Mouse (Mus musculus): ENCODE data around the gene Vps54. TPM values are rescaled to one million over a fixed set of nuclear protein-coding genes. Genes with fewer than 3 reads are reported as not detected.
"Not testable (repeated sequence)": the region's sequence is repeated elsewhere in the genome, so short reads cannot be mapped to it uniquely, and the experiment has no call there.

Vps54 gene
- polyA plus RNA-seq, 3 experiments from 2014 or later = 79.9 to 99.7 (median 94.7) TPM

DNA sequence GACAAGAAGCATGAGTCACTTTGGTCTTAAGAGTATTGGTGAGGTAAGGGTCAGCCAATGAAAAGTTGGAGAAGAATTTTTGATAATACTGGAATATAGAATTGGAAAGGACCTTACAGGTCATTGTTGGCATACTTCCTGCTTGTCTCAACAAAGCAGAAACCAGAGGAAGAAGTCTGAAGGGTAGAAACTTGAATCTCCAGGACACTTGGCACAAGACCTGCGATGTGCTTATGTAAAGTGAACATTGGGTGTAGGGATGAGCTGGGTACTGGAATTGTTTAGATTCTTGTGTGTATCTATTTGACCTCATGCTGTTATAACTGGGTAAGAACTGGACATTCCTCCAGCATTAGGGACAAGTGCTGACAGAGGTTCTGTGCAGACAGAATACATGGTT is 2.3 kb downstream of the Vps54 start:
- ATAC-seq = no peak

GRCm38 (mm10) chr11:21247203-21247865 is 8.3 kb downstream of the Vps54 start:
- ATAC-seq = peak; percentile 16

GRCm38 (mm10) chr11:21247940-21248339 is 8.9 kb downstream of the Vps54 start:
- peak; percentile 16 for ATAC-seq

DNA sequence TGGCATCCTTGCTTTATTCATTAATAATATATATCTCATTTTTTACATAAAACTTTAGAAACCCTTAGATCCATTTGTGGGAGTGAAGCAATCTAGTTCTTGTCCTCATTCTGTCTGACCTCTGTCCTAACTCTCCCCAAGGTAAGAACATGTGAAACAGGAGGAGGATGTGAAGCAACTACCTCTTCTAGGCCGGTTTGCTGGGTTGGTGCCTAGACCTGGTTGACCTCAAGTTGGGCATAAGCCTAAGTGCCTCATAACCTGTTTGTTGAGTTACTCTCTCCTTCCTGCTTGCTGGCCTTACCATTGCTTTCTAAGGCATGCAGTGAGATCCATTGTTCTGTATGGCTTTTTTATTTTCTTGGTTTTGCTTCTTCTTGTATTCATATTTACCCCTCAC is 11.3 kb downstream of the Vps54 start:
- no peak for ATAC-seq

DNA sequence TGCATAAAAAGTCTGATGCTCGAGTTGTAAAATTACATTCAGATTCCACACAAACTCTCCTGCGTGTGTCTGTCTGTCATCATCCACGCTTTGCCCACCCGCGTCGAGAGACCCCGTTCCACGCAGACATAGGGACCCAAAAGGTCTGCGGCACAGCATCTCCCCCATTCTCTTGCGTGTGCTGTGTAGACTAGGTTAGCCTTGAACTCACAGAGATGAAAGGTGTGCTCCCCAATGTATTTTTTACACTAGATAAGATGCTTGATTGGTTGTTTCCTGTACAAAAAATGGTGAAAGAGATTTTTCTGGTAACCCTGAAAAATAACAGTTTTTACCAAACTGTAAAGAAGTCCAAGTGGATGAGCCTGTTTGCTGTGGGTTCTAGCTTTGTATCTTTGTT is 19.5 kb downstream of the Vps54 start:
- ATAC-seq = not testable (repeated sequence)

- peak; percentile 61 for ATAC-seq
Observed at GRCm38 (mm10) chr11:21265423-21265822, 26.3 kb downstream of the Vps54 start.

DNA sequence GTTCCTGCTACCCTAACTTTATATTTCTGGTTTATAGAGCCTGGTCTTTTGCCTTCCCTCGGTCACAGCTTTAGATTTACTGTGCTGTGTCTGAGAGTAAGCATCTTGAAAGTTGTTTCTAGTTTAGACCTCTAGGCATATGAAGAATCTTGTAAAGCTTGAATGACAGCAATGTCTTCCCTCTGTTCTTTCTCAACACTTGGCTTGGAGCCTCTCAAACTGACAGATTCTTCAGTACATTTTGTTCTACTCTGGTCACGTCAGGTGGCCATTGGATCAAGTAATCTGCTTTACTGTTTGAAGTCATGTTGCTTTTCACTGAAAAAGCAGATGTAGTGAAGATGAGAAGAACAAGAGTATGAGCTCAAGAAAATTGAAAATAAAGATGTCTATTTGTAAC is 37.1 kb downstream of the Vps54 start:
- ATAC-seq = no peak

DNA sequence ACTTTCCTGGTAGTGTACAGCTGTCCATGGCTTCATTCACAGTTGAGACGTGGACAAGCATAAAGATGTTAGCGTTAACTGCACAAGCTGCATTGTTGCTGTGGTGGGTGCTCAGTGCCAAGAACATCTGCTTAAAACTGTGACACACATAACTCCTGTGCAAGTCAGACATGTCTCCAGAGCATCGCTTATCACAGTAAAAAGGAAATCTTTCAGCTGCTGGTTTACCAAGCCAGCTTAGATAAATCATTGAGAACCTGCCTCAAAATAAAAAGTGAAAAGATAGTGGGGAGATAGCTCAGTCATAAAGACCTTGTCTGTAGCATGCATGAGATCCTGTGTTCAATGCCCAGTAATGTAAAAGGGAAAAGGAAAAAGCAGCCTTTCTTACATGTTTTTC is 47.3 kb downstream of the Vps54 start:
- no peak for ATAC-seq

GRCm38 (mm10) chr11:21288153-21288552 is 49.1 kb downstream of the Vps54 start:
- ATAC-seq = not testable (repeated sequence)

DNA sequence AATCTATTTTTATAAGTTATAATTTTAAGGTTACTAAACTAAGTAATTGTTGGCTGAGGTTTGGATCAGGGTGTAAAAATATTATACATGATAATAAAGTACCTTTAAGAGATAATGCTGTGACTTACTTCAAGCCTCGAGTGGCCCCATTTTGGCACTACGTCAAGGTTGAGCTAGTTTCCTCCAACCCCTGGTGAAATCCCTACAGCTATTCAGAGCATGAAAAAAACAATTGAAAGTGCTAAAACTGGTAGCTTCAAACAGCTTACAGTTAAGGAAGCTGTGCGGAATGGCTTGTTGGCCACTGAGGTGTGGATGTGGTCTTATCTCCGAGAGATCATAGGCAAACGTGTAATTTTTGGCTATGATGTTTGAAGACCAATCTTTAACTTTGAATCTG is 56.4 kb downstream of the Vps54 start:
- no peak for ATAC-seq

GRCm38 (mm10) chr11:21303619-21304018 is 64.5 kb downstream of the Vps54 start:
- peak; percentile 64 for ATAC-seq

DNA sequence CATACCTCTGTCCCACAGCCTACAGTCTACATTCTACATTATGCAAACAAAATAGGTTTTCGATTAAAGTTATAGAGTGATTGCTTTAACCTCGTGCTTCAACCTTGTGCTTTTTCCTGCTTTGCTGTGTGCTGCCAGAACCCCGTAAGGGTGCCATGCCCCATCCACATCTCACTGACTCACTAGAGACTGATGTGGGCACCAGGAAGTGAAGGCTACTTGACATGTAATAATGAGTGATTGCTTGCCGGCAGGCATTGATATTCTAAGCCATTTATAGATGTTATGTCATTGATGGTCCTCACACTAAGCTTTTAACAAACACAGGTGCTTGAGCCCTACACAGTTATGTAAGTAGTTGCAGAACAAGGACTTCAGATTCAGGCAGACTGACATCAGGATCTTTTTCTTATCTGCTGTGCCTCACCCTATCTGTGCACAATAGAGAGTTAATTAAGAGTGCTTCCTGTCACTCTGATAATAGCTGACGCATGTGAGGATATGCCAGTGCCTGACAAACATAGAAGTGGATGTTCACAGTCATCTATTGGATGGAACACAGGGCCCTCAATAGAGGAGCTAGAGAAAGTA is 68.1 kb downstream of the Vps54 start:
- no peak for ATAC-seq

- no peak for ATAC-seq
Observed at GRCm38 (mm10) chr11:21308119-21308518, 69.0 kb downstream of the Vps54 start.

DNA sequence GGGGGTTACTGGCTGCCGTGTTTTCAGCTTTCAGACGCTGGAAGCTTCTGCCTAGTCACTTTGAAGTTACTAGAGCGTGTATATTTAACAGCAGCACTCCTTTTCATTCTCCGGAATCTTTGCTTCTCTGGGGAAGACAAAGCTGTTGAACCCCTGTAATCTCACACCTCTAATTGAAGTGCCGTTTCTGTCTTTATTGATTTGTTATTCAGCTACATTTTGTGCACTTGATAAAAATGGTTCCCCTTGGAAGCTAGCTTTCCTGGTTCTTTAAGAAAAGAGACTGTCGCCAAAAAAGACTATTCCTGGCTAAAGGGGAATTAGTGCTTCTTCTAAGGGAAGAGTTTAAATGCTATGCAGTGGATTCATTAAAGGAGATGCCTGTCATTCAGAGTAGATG is 70.4 kb downstream of the Vps54 start:
- ATAC-seq = no peak

DNA sequence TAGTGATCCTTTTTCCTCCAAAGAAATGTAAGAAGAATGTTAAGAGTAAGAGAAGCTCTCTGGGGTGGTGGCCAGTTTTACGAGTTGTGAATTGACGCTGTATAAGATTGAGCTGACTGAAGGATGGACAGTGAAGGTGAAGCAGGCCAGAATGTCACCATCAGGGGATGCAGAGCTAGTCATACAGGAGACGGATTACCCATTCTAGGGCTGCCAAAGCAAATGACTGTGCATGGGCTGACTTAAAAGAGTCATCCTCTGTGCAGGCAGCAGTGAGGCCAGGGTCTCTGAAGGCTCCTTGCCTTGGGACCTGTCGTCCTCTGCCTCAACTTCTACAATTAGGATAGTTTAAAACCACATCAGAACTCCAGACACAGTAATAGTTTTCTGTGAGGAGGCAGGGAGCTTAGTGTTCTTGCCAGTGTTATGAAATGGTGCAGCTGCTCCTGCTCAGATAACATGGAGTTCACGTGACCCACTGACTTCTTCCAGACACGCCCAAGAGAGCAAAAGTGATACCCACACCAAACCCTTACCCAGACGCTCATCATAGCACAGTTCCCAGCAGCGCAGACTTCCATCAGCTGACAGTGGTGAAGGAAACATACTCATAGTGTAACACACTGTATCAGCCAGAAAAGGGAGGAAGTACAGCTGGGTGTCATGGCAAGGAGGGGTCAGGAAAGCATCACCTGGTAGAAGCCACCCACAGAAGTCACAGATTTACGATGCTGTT is 75.0 kb downstream of the Vps54 start:
- ATAC-seq = peak; percentile 83

DNA sequence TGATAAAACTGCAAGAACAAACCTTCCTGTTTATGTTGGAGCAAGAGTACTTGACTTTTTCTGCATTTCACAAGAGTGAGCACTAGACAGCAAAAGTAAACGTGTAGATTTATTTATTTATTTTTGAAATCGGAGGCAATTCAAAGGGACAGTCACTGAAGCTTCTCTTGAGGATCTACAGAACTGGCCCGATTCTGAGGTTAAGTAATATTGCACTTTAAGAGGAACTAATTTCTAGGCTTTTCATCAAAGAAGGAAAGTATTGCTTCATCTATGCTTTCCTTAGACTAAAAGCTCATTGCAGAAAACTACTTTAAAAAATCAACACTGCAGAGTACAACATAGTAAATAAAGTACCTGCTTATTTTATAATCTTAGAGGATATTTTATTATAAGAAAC is 82.5 kb downstream of the Vps54 start:
- no peak for ATAC-seq

DNA sequence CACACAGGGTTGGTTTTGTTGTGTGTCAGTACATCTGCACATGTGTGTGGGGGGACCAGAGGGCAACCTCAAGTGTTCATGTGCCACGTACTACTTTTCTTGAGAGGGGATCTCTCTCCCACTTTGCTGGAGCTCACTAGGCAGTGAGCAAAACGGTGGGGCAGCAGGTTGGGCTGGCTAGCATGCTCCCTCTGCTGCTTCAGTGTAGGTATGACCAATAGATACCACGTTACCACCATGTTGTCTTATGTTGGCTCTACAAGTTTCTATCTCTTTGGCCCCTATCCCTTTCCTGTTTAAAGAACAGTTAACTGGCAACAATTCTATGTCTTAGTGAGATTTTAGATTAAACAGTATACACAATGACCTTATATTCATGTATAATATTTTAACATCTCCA is 83.3 kb downstream of the Vps54 start:
- no peak for ATAC-seq

DNA sequence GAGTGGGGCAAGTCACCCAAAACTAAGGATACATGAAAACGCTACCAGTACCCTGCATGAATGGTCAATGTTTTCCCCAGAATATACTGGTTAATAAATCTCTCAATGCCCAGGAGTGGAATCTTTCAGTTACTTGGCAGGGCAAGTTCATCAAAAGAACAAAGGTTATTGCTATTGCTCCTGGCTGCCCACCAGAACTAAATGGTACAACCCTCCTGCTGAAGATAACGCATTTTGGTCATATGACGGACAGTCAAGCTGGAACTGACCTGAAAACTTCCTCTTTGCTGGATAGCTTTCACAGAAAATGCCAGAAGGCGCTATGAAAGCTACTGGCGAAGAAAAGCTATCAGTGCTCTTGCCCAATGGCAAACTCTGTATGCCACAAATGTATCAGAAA is 86.7 kb downstream of the Vps54 start:
- no peak for ATAC-seq

DNA sequence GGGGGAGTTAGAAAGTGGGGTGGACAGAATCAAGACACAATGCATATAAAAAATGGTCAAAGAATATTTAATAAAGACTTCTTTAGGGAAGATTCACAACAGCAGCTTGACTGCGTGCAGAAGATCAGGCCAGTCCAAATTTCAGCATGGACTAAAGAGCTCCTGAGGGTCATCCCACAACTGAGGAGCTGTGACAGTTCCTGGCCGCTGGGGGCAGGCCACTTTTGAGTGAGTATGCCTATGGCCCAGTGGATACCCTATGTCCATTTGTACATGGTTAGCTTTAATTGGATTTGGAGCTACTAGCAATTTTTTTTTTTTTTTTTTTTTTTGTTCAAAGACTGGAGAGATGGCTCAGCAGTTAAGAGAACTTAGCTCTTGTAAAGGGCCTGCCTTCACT is 87.7 kb downstream of the Vps54 start:
- no peak for ATAC-seq

GRCm38 (mm10) chr11:21327486-21327885 is 88.4 kb downstream of the Vps54 start:
- no peak for ATAC-seq

- no peak for ATAC-seq
Observed at GRCm38 (mm10) chr11:21328141-21328540, 89.1 kb downstream of the Vps54 start.

GRCm38 (mm10) chr11:21332639-21333295 is 93.7 kb downstream of the Vps54 start:
- ATAC-seq = peak; percentile 93

DNA sequence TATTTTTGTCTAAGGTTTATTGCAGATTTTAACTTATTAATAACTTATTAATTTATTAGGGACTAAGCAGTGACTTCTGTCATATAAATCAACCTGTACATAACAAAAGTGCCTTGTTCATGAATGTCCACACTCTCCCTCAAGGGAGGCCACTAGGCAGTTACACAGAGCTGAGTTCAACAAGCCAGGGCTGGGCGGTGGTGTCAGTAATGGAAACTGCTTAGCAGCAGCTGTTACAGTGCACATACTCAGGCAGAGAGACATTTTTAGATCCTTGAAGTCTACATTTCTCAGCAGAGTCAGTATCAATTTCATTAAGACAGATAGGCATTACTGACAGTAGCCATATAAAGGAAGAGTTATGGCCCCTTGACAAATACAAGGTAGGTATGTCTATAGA is 98.8 kb downstream of the Vps54 start:
- no peak for ATAC-seq

DNA sequence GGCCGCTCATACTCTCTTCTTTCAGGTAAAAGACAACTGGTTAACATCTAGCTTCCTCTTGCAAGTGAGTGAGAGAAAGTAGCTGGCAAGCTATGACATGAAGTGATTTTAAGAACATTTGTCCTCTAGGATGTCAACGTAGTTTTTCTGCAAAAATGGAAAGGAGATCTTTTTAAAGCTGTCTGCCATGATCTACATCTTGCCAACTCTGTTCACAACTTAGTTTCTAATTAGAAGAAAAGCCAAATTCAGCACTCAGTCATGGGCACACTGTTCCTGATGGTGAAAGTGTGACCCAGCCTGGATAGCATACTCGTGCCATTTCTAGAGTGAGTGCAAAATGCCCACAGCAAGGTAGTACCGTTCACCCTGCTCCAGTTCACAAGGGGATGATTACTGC is 100.0 kb downstream of the Vps54 start:
- no peak for ATAC-seq
